Mouse (Mus musculus): Measurements from ENCODE around the gene Tln1. TPM values are rescaled to one million over a fixed set of nuclear protein-coding genes. Genes with fewer than 3 reads are reported as not detected.
"Not testable (repeated sequence)": the region's sequence is repeated elsewhere in the genome, so short reads cannot be mapped to it uniquely, and the experiment has no call there.

Gene Tln1
- polyA plus RNA-seq, 1 experiment from 2014 or later, result 51.1 TPM

- DNase-seq (ENCODE audit: low spot score), result no peak
- H3K36me3 ChIP-seq, result peaks cover 7% of the 10 kb centered on the region
These were observed 71.7 kb downstream of the Tln1 start for GRCm38 (mm10) chr4:43490801-43491200.

GRCm38 (mm10) chr4:43489611-43490010, 72.9 kb downstream of the Tln1 start:
- Histone ChIP-seq H3K9me3 (replicated peaks) (no peaks in the 10 kb centered on the region), H3K27ac (no peak overlapping the region), H3K4me3 (no peak overlapping the region), H3K4me1 (peaks cover 9% of the 10 kb centered on the region), H3K36me3 (no peaks in the 10 kb centered on the region), H3K27me3 (ENCODE audit: low read depth, poor library complexity, severe bottlenecking) (no peaks in the 10 kb centered on the region)
- 93% methylated on average over 3 of the region's 3 CpGs for WGBS
- DNase-seq (ENCODE audit: low spot score), result no peak

More at GRCm38 (mm10) chr4:43490801-43491200, 71.7 kb downstream of the Tln1 start:
- Histone ChIP-seq H3K4me3 (no peak overlapping the region), H3K4me1 (peaks cover 14% of the 10 kb centered on the region), H3K9me3 (replicated peaks) (no peaks in the 10 kb centered on the region), H3K27me3 (ENCODE audit: low read depth, poor library complexity, severe bottlenecking) (no peaks in the 10 kb centered on the region), H3K27ac (no peak overlapping the region)
- 91% methylated on average over 5 of the region's 5 CpGs for WGBS

GRCm38 (mm10) chr4:43485666-43486065, 76.8 kb downstream of the Tln1 start:
- H3K4me1 ChIP-seq; H3K27me3 ChIP-seq (ENCODE audit: low read depth, poor library complexity, severe bottlenecking); H3K27ac ChIP-seq; H3K4me3 ChIP-seq; H3K36me3 ChIP-seq; H3K9me3 ChIP-seq (replicated peaks); DNase-seq (ENCODE audit: low spot score): not testable (repeated sequence)
- 88% methylated on average over 5 of the region's 5 CpGs for whole genome bisulfite sequencing

GRCm38 (mm10) chr4:43483535-43484091, 78.9 kb downstream of the Tln1 start, which contains the start of gene Sit1:
Sit1 (minus strand) TSS chr4:43483734.
- Histone ChIP-seq H3K9me3 (replicated peaks) (no peaks in the 10 kb centered on the region), H3K27ac (no peak within 1 kb of the TSS), H3K27me3 (ENCODE audit: low read depth, poor library complexity, severe bottlenecking) (no peaks in the 10 kb centered on the region), H3K36me3 (no peaks in the 10 kb centered on the region), H3K4me3 (no peak within 1 kb of the TSS), H3K4me1 (no peaks in the 10 kb centered on the region; the same call in 1 of the 2 replicates)
- DNase-seq (ENCODE audit: low spot score), result no peak
- 62% methylated on average over 12 of the region's 12 CpGs for WGBS

- peaks cover 4% of the 10 kb centered on the region for H3K4me1 ChIP-seq
- no peaks in the 10 kb centered on the region for H3K9me3 ChIP-seq (replicated peaks)
- no peak overlapping the region for H3K27ac ChIP-seq
- DNase-seq (ENCODE audit: low spot score), result no peak
- H3K4me3 ChIP-seq, result no peak overlapping the region
- no peaks in the 10 kb centered on the region for H3K27me3 ChIP-seq (ENCODE audit: low read depth, poor library complexity, severe bottlenecking)
- WGBS, result 70% methylated on average over 10 of the region's 10 CpGs
- no peaks in the 10 kb centered on the region for H3K36me3 ChIP-seq
These were observed 79.9 kb downstream of the Tln1 start for GRCm38 (mm10) chr4:43482591-43482990.

- Histone ChIP-seq H3K27ac (no peak overlapping the region), H3K36me3 (no peaks in the 10 kb centered on the region), H3K4me3 (no peak overlapping the region), H3K27me3 (ENCODE audit: low read depth, poor library complexity, severe bottlenecking) (no peaks in the 10 kb centered on the region), H3K9me3 (replicated peaks) (no peaks in the 10 kb centered on the region), H3K4me1 (peaks cover 4% of the 10 kb centered on the region)
- DNase-seq (ENCODE audit: low spot score), result no peak
- WGBS, result 75% methylated on average over 7 of the region's 7 CpGs
These were observed 80.5 kb downstream of the Tln1 start for GRCm38 (mm10) chr4:43481894-43482456.

Other genes with a start within 250 kb of the Tln1 start
- 3.4 and 5.8 TPM in 2 replicates for gene Rusc2, start 180.7 kb downstream of the Tln1 start, polyA plus RNA-seq (2016; fragmentation: Nextera tagmentation; extraction: Ambion mirVana)
- 0.18 TPM in 1 of 2 replicates, not detected in the other for gene Fam166b, start 133.6 kb downstream of the Tln1 start, polyA plus RNA-seq (2016; fragmentation: Nextera tagmentation; extraction: Ambion mirVana)
- 7.5 and 9.7 TPM in 2 replicates for gene Tesk1, start 120.8 kb downstream of the Tln1 start, polyA plus RNA-seq (2016; fragmentation: Nextera tagmentation; extraction: Ambion mirVana)
- gene Cd72, start 108.1 kb downstream of the Tln1 start, polyA plus RNA-seq (2016; fragmentation: Nextera tagmentation; extraction: Ambion mirVana), result 2.0 and 2.3 TPM in 2 replicates
- not detected in 2 replicates for gene Sit1, start 79.0 kb downstream of the Tln1 start, polyA plus RNA-seq (2016; fragmentation: Nextera tagmentation; extraction: Ambion mirVana)
- gene Ccdc107, start 69.8 kb downstream of the Tln1 start, polyA plus RNA-seq (2016; fragmentation: Nextera tagmentation; extraction: Ambion mirVana), result 44.3 and 50.8 TPM in 2 replicates
- 45.1 and 49.8 TPM in 2 replicates for gene Arhgef39, start 63.0 kb downstream of the Tln1 start, polyA plus RNA-seq (2016; fragmentation: Nextera tagmentation; extraction: Ambion mirVana)
- 1.0 and 1.3 TPM in 2 replicates for gene Car9, start 55.7 kb downstream of the Tln1 start, polyA plus RNA-seq (2016; fragmentation: Nextera tagmentation; extraction: Ambion mirVana)
- 45.4 and 60.0 TPM in 2 replicates for gene Tpm2, start 38.9 kb downstream of the Tln1 start, polyA plus RNA-seq (2016; fragmentation: Nextera tagmentation; extraction: Ambion mirVana)
- gene Creb3, start 359 bp downstream of the Tln1 start, polyA plus RNA-seq (2016; fragmentation: Nextera tagmentation; extraction: Ambion mirVana), result 27.3 and 40.5 TPM in 2 replicates
- gene Rgp1, start 16.0 kb upstream of the Tln1 start, polyA plus RNA-seq (2016; fragmentation: Nextera tagmentation; extraction: Ambion mirVana), result 22.7 and 30.0 TPM in 2 replicates
- gene Gba2, start 16.2 kb upstream of the Tln1 start, polyA plus RNA-seq (2016; fragmentation: Nextera tagmentation; extraction: Ambion mirVana), result 24.3 and 29.2 TPM in 2 replicates
- 0.44 TPM in 1 of 2 replicates, not detected in the other for gene Msmp, start 21.8 kb upstream of the Tln1 start, polyA plus RNA-seq (2016; fragmentation: Nextera tagmentation; extraction: Ambion mirVana)
- gene Npr2, start 69.2 kb upstream of the Tln1 start, polyA plus RNA-seq (2016; fragmentation: Nextera tagmentation; extraction: Ambion mirVana), result 2.8 and 4.8 TPM in 2 replicates
- 1.0 and 1.2 TPM in 2 replicates for gene Spag8, start 90.9 kb upstream of the Tln1 start, polyA plus RNA-seq (2016; fragmentation: Nextera tagmentation; extraction: Ambion mirVana)
- gene Hint2, start 93.8 kb upstream of the Tln1 start, polyA plus RNA-seq (2016; fragmentation: Nextera tagmentation; extraction: Ambion mirVana), result 61.9 and 66.4 TPM in 2 replicates
- 2.2 and 3.4 TPM in 2 replicates for gene Tmem8b, start 106.3 kb upstream of the Tln1 start, polyA plus RNA-seq (2016; fragmentation: Nextera tagmentation; extraction: Ambion mirVana)
- 1.6 and 1.7 TPM in 2 replicates for gene Fam221b, start 106.5 kb upstream of the Tln1 start, polyA plus RNA-seq (2016; fragmentation: Nextera tagmentation; extraction: Ambion mirVana)
- gene Olfr70, start 138.1 kb upstream of the Tln1 start, polyA plus RNA-seq (2016; fragmentation: Nextera tagmentation; extraction: Ambion mirVana), result not detected in 2 replicates
- gene Olfr71, start 147.6 kb upstream of the Tln1 start, polyA plus RNA-seq (2016; fragmentation: Nextera tagmentation; extraction: Ambion mirVana), result not detected in 2 replicates
- gene Hrct1, start 164.5 kb upstream of the Tln1 start, polyA plus RNA-seq (2016; fragmentation: Nextera tagmentation; extraction: Ambion mirVana), result 0.35 and 0.40 TPM in 2 replicates
- gene Spaar, start 167.3 kb upstream of the Tln1 start, polyA plus RNA-seq (2016; fragmentation: Nextera tagmentation; extraction: Ambion mirVana), result 0.05 and 0.10 TPM in 2 replicates
- gene Olfr159, start 208.3 kb upstream of the Tln1 start, polyA plus RNA-seq (2016; fragmentation: Nextera tagmentation; extraction: Ambion mirVana), result not detected in 2 replicates